Mouse (Mus musculus): ENCODE measurements at regions not wholly inside any gene's neighbourhood (a gene's known extent, or its start where the extent isn't known, plus 50 kb on each side); places are given as distances from the start of the nearest gene placed in this dataset.

GRCm38 (mm10) chrX:128585496-128586105 lies 849.2 kb upstream of the Cldn34c4 start:
- Histone ChIP-seq H3K4me3 (ENCODE audit: low read depth, low read length) (no peak overlapping the region), H3K4me1 (replicated peaks; ENCODE audit: control insufficient read depth, insufficient read depth) (no peaks in the 10 kb centered on the region), H3K27me3 (ENCODE audit: control insufficient read depth, insufficient read depth, low read length) (no peaks in the 10 kb centered on the region), H3K27ac (replicated peaks) (no peak overlapping the region), H3K9me3 (ENCODE audit: control insufficient read depth, low read length) (no peaks in the 10 kb centered on the region), H3K9ac (ENCODE audit: low read length) (no peak overlapping the region), H3K36me3 (ENCODE audit: control insufficient read depth, insufficient read depth, low read length) (no peaks in the 10 kb centered on the region), H3K4me2 (replicated peaks; ENCODE audit: low read depth) (no peak overlapping the region)
- 84% methylated on average over 5 of the region's 5 CpGs for WGBS
- TF ChIP-seq EP300 (optimal IDR thresholded peaks at IDR 0.05) (no peak), CTCF (IDR thresholded peaks at IDR 0.05; ENCODE audit: low read depth) (no peak)
- DNase-seq (ENCODE audit: low spot score): no peak
- no peak for ATAC-seq (ENCODE audit: low FRiP score, low TSS enrichment)

GRCm38 (mm10) chrX:128577402-128577801 lies 841.0 kb upstream of the Cldn34c4 start:
- DNase-seq (ENCODE audit: low spot score) (no peak), ATAC-seq (ENCODE audit: low FRiP score, low TSS enrichment) (no peak)
- no peak overlapping the region for H3K27ac ChIP-seq (replicated peaks)
- 34% methylated on average over 3 of the region's 3 CpGs for WGBS
- H3K4me1 ChIP-seq (replicated peaks; ENCODE audit: control insufficient read depth, insufficient read depth): no peaks in the 10 kb centered on the region
- no peaks in the 10 kb centered on the region for H3K27me3 ChIP-seq (ENCODE audit: control insufficient read depth, insufficient read depth, low read length)
- no peak overlapping the region for H3K9ac ChIP-seq (ENCODE audit: low read length)
- H3K4me2 ChIP-seq (replicated peaks; ENCODE audit: low read depth): no peak overlapping the region
- no peak overlapping the region for H3K4me3 ChIP-seq (ENCODE audit: low read depth, low read length)
- no peak for TF ChIP-seq EP300 (optimal IDR thresholded peaks at IDR 0.05)
- no peaks in the 10 kb centered on the region for H3K9me3 ChIP-seq (ENCODE audit: control insufficient read depth, low read length)
- no peaks in the 10 kb centered on the region for H3K36me3 ChIP-seq (ENCODE audit: control insufficient read depth, insufficient read depth, low read length)

- no peaks in the 10 kb centered on the region for H3K4me1 ChIP-seq (replicated peaks; ENCODE audit: control insufficient read depth, insufficient read depth)
- no peak overlapping the region for H3K27ac ChIP-seq (replicated peaks)
- no peaks in the 10 kb centered on the region for H3K27me3 ChIP-seq (ENCODE audit: control insufficient read depth, insufficient read depth, low read length)
- no peaks in the 10 kb centered on the region for H3K36me3 ChIP-seq (ENCODE audit: control insufficient read depth, insufficient read depth, low read length)
- ATAC-seq (ENCODE audit: low FRiP score, low TSS enrichment) (no peak), DNase-seq (ENCODE audit: low spot score) (no peak)
- no peak overlapping the region for H3K4me3 ChIP-seq (ENCODE audit: low read depth, low read length)
- H3K9ac ChIP-seq (ENCODE audit: low read length): no peak overlapping the region
- peak; percentile 59 for TF ChIP-seq CTCF (IDR thresholded peaks at IDR 0.05; ENCODE audit: low read depth)
- no peak for TF ChIP-seq EP300 (optimal IDR thresholded peaks at IDR 0.05)
- WGBS: 14% methylated on average over 5 of the region's 5 CpGs
- no peak overlapping the region for H3K4me2 ChIP-seq (replicated peaks; ENCODE audit: low read depth)
- no peaks in the 10 kb centered on the region for H3K9me3 ChIP-seq (ENCODE audit: control insufficient read depth, low read length)
These were observed 840.0 kb upstream of the Cldn34c4 start for GRCm38 (mm10) chrX:128576269-128576871.

Measured in stomach, postnatal 0 days (tissue).